Mouse (Mus musculus): ENCODE results near the gene Akap13.

- TF ChIP-seq CTCF (IDR thresholded peaks at IDR 0.05; ENCODE audit: extremely low read depth, insufficient read depth, low read length) (no peak), POLR2A (IDR thresholded peaks at IDR 0.05; ENCODE audit: extremely low read depth, insufficient read depth, low read length) (no peak)
Measured at GRCm38 (mm10) chr7:75789746-75790145, 334.4 kb downstream of the Akap13 start.

Measured in cortical plate, adult 2 months (tissue).